Mouse (Mus musculus): ENCODE measurements at regions not wholly inside any gene's neighbourhood (a gene's known extent, or its start where the extent isn't known, plus 50 kb on each side); places are given as distances from the start of the nearest gene placed in this dataset.

DNA sequence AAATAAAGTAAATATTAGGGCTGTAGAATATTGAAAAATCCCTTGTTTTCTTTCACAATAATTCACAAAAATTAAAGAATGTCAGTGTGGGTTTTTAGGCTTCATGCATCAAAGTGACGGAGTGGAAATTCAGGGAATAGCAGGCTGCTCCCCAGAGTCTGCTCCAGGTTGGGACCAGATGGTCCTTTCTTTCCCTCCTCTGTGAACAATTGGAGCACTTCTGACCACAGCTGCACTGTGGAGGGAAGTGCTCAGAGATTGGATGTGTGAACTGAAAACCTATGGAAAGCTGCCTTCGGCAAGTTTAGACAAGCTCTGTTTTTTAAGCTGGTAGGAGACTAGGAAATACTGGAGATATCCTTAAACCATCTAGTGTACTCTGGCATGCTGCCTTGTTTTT is 1563.5 kb downstream of the Efnb2 start:
- TF ChIP-seq CTCF (IDR thresholded peaks at IDR 0.05; ENCODE audit: low read depth, low read length) (no peak), POLR2A (IDR thresholded peaks at IDR 0.05; ENCODE audit: insufficient read depth, low read length) (no peak), EP300 (IDR thresholded peaks at IDR 0.05; ENCODE audit: insufficient read depth, low read depth, low read length) (no peak)
- Histone ChIP-seq H3K27me3 (ENCODE audit: control insufficient read depth, insufficient read depth, low read length, poor library complexity, severe bottlenecking) (no peaks in the 10 kb centered on the region), H3K27ac (ENCODE audit: insufficient read depth, low read length) (no peak overlapping the region), H3K9ac (ENCODE audit: low read depth, poor library complexity, severe bottlenecking) (no peak overlapping the region), H3K9me3 (replicated peaks; ENCODE audit: control insufficient read depth, insufficient read depth, low read length, poor library complexity, severe bottlenecking) (no peaks in the 10 kb centered on the region), H3K36me3 (ENCODE audit: control insufficient read depth, insufficient read depth, low read length, poor library complexity, severe bottlenecking) (no peaks in the 10 kb centered on the region), H3K4me3 (ENCODE audit: low read depth, low read length) (no peak overlapping the region), H3K4me1 (ENCODE audit: control insufficient read depth, insufficient read depth, low read length) (no peaks in the 10 kb centered on the region)

DNA sequence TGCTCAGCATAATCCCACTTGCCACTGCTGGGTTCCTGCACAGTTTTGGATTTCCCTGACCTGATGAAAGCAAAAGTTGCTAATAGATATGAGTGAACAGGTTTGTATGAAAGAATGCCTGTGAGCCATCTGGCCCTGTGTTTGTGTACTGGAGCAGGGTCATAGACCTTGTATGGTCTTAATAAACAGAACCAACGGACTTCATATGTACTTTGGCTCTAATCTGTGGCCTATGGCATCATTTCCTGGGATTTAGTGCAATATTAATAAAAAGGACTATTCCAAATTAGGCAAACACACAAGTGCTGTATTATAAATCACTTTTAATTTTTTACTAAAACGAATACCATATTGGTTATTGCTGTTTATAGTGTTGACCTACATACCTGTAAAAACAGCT is 1568.2 kb downstream of the Efnb2 start:
- H3K4me1 ChIP-seq (ENCODE audit: control insufficient read depth, insufficient read depth, low read length): no peaks in the 10 kb centered on the region
- H3K4me3 ChIP-seq (ENCODE audit: low read depth, low read length): no peak overlapping the region
- no peaks in the 10 kb centered on the region for H3K9me3 ChIP-seq (replicated peaks; ENCODE audit: control insufficient read depth, insufficient read depth, low read length, poor library complexity, severe bottlenecking)
- no peak for TF ChIP-seq POLR2A (IDR thresholded peaks at IDR 0.05; ENCODE audit: insufficient read depth, low read length)
- no peak for TF ChIP-seq EP300 (IDR thresholded peaks at IDR 0.05; ENCODE audit: insufficient read depth, low read depth, low read length)
- TF ChIP-seq CTCF (IDR thresholded peaks at IDR 0.05; ENCODE audit: low read depth, low read length): no peak
- H3K27ac ChIP-seq (ENCODE audit: insufficient read depth, low read length): no peak overlapping the region
- H3K9ac ChIP-seq (ENCODE audit: low read depth, poor library complexity, severe bottlenecking): no peak overlapping the region
- no peaks in the 10 kb centered on the region for H3K36me3 ChIP-seq (ENCODE audit: control insufficient read depth, insufficient read depth, low read length, poor library complexity, severe bottlenecking)
- H3K27me3 ChIP-seq (ENCODE audit: control insufficient read depth, insufficient read depth, low read length, poor library complexity, severe bottlenecking): no peaks in the 10 kb centered on the region

DNA sequence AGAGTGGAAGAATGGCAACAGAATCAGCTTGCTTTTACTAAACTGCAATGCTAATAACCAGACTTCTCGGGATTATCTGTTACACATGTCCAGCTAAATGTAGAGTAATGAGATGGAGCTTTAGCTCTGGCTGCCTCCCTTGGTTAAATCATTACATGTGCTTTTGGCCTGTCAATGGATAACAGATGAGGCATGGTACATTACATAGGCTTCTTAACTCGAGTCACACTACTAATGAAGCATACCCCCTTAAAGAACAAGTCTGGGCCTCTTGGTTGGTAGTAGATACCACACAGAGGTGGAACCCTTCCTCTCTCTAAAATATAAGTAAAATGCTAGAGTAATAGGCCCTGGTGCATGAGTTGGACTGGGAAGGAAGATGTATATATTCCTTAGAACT is 1572.9 kb downstream of the Efnb2 start:
- Histone ChIP-seq H3K27me3 (ENCODE audit: control insufficient read depth, insufficient read depth, low read length, poor library complexity, severe bottlenecking) (no peaks in the 10 kb centered on the region), H3K4me1 (ENCODE audit: control insufficient read depth, insufficient read depth, low read length) (no peaks in the 10 kb centered on the region), H3K4me3 (ENCODE audit: low read depth, low read length) (no peak overlapping the region), H3K36me3 (ENCODE audit: control insufficient read depth, insufficient read depth, low read length, poor library complexity, severe bottlenecking) (no peaks in the 10 kb centered on the region), H3K9me3 (replicated peaks; ENCODE audit: control insufficient read depth, insufficient read depth, low read length, poor library complexity, severe bottlenecking) (no peaks in the 10 kb centered on the region), H3K27ac (ENCODE audit: insufficient read depth, low read length) (no peak overlapping the region), H3K9ac (ENCODE audit: low read depth, poor library complexity, severe bottlenecking) (no peak overlapping the region)
- TF ChIP-seq POLR2A (IDR thresholded peaks at IDR 0.05; ENCODE audit: insufficient read depth, low read length) (no peak), EP300 (IDR thresholded peaks at IDR 0.05; ENCODE audit: insufficient read depth, low read depth, low read length) (no peak), CTCF (IDR thresholded peaks at IDR 0.05; ENCODE audit: low read depth, low read length) (no peak)

DNA sequence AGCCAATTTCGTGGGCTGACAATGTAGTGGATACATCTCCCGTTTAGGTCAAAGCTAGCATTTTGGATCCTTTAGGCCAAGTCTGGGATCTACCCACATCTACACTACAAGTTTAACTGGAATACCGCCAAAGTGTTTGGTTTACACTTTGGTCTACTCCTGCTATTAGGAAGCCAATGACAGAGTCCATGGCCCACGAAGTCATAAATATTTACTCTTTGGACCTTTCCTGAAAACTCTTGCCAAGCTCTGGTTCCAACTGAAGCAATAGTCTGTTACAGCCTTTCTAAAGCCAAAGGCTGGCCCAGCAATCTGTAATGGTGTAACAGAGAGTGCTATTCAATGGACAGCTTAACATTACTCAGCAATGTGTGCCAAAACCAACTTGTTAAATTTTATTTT is 1600.8 kb downstream of the Efnb2 start:
- Histone ChIP-seq H3K27me3 (ENCODE audit: control insufficient read depth, insufficient read depth, low read length, poor library complexity, severe bottlenecking) (no peaks in the 10 kb centered on the region), H3K36me3 (ENCODE audit: control insufficient read depth, insufficient read depth, low read length, poor library complexity, severe bottlenecking) (no peaks in the 10 kb centered on the region), H3K27ac (ENCODE audit: insufficient read depth, low read length) (no peak overlapping the region), H3K9ac (ENCODE audit: low read depth, poor library complexity, severe bottlenecking) (no peak overlapping the region), H3K4me1 (ENCODE audit: control insufficient read depth, insufficient read depth, low read length) (no peaks in the 10 kb centered on the region), H3K4me3 (ENCODE audit: low read depth, low read length) (no peak overlapping the region), H3K9me3 (replicated peaks; ENCODE audit: control insufficient read depth, insufficient read depth, low read length, poor library complexity, severe bottlenecking) (no peaks in the 10 kb centered on the region)
- TF ChIP-seq EP300 (IDR thresholded peaks at IDR 0.05; ENCODE audit: insufficient read depth, low read depth, low read length) (no peak), CTCF (IDR thresholded peaks at IDR 0.05; ENCODE audit: low read depth, low read length) (no peak), POLR2A (IDR thresholded peaks at IDR 0.05; ENCODE audit: insufficient read depth, low read length) (no peak)

DNA sequence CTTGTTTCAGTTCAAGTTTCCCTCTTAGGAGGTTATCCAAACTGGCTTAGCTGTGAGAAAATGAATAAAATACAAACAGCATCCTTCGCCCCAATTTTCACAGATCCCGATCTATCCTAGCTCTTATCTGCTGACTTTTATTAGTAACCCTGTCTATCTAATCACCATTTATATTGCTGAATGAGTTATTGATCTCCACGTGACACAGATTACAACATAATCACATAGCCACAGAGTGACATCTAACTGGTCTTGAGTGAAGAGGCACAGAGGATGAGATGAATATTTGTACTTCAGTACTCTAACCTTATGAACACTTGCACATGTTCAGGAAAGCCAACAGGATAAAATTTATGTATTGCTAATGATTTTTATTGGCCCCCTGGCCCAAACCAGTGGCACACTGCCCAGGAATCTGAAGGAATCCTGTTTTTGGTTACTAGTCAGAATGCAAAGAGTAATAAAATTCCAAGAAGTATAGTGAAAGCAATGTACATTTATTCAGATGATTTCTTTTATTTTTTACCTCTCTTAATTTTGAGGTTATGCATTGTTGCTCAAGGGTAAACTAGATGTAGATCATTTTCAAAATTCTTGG is 1634.7 kb downstream of the Efnb2 start:
- H3K9ac ChIP-seq (ENCODE audit: low read depth, poor library complexity, severe bottlenecking): no peak overlapping the region
- no peaks in the 10 kb centered on the region for H3K27me3 ChIP-seq (ENCODE audit: control insufficient read depth, insufficient read depth, low read length, poor library complexity, severe bottlenecking)
- H3K4me1 ChIP-seq (ENCODE audit: control insufficient read depth, insufficient read depth, low read length): no peaks in the 10 kb centered on the region
- no peak overlapping the region for H3K27ac ChIP-seq (ENCODE audit: insufficient read depth, low read length)
- no peaks in the 10 kb centered on the region for H3K36me3 ChIP-seq (ENCODE audit: control insufficient read depth, insufficient read depth, low read length, poor library complexity, severe bottlenecking)
- no peak for TF ChIP-seq POLR2A (IDR thresholded peaks at IDR 0.05; ENCODE audit: insufficient read depth, low read length)
- no peak for TF ChIP-seq EP300 (IDR thresholded peaks at IDR 0.05; ENCODE audit: insufficient read depth, low read depth, low read length)
- TF ChIP-seq CTCF (IDR thresholded peaks at IDR 0.05; ENCODE audit: low read depth, low read length): no peak
- H3K4me3 ChIP-seq (ENCODE audit: low read depth, low read length): no peak overlapping the region
- H3K9me3 ChIP-seq (replicated peaks; ENCODE audit: control insufficient read depth, insufficient read depth, low read length, poor library complexity, severe bottlenecking): no peaks in the 10 kb centered on the region

DNA sequence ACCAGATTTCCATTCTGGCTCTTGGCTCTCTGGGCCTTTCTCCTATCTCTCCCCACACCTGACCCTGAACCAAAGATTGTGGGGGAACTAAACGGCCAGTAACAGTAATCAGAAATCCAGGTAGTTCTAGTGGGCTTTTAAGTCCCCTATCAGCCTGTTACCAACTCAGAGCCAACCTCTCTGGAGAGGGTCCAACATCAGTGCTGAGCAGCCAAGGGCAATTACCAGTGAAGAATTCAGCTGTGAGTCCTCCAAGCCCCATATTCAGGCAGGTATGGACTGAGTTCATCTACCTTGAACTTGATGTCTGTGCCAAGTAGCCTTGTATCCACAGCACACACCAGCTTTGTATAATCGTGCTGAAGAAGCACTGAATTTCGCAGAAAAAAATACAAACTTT is 1636.7 kb downstream of the Efnb2 start:
- no peak overlapping the region for H3K4me3 ChIP-seq (ENCODE audit: low read depth, low read length)
- H3K4me1 ChIP-seq (ENCODE audit: control insufficient read depth, insufficient read depth, low read length): no peaks in the 10 kb centered on the region
- no peak overlapping the region for H3K27ac ChIP-seq (ENCODE audit: insufficient read depth, low read length)
- no peaks in the 10 kb centered on the region for H3K9me3 ChIP-seq (replicated peaks; ENCODE audit: control insufficient read depth, insufficient read depth, low read length, poor library complexity, severe bottlenecking)
- no peaks in the 10 kb centered on the region for H3K36me3 ChIP-seq (ENCODE audit: control insufficient read depth, insufficient read depth, low read length, poor library complexity, severe bottlenecking)
- H3K27me3 ChIP-seq (ENCODE audit: control insufficient read depth, insufficient read depth, low read length, poor library complexity, severe bottlenecking): no peaks in the 10 kb centered on the region
- TF ChIP-seq EP300 (IDR thresholded peaks at IDR 0.05; ENCODE audit: insufficient read depth, low read depth, low read length): no peak
- TF ChIP-seq CTCF (IDR thresholded peaks at IDR 0.05; ENCODE audit: low read depth, low read length): no peak
- no peak for TF ChIP-seq POLR2A (IDR thresholded peaks at IDR 0.05; ENCODE audit: insufficient read depth, low read length)
- no peak overlapping the region for H3K9ac ChIP-seq (ENCODE audit: low read depth, poor library complexity, severe bottlenecking)
